Mouse (Mus musculus): ENCODE results near the gene Crybg2. TPM values are rescaled to one million over a fixed set of nuclear protein-coding genes. Genes with fewer than 3 reads are reported as not detected.
A peak's percentile ranks its signal among the peaks of the same experiment; 100 is the strongest.

Gene Crybg2
- polyA plus RNA-seq, 1 experiment from 2014 or later: 6.1 TPM

DNA sequence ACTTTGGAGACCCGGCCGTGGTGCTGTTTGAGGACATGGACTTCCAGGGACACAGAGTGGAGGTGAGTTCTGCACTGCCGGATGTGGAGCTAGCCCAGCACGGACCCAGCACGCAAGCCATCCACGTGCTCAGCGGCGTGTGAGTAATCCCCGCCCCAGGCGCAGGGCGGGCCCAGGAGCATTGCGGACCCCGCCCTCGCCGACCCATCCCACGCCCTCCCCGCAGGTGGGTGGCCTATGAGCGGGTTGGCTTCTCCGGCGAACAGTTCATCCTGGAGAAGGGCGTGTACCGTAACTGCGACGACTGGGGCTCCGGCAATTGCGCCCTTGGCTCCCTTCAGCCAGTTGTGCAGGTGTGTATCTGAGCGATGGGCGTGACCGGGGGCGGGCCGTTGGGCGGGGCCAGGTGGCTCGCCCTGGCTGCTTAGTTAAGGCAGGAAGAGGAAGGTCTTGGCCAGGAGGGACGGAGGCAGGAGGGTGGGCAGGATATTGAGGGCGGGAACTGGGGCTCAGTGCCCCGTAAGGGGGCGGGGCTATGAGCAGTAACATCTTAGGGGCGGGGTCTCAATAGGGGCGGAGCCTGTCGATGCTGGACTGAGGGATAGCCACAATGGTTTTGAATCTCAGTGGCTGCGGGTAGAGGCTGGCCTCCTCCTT, 21.2 kb downstream of the Crybg2 start:
- Histone ChIP-seq H3K9ac (replicated peaks) (0 out of 2 replicates have a peak overlapping the region, but pooled peaks have one; percentile 27), H3K36me3 (no peaks in the 10 kb centered on the region), H3K4me1 (replicated peaks) (peaks cover 12% of the 10 kb centered on the region), H3K27ac (no peak overlapping the region), H3K9me3 (no peaks in the 10 kb centered on the region), H3K4me2 (peak overlapping the region; percentile 86), H3K27me3 (peaks cover 27% of the 10 kb centered on the region), H3K4me3 (replicated peaks) (peak overlapping the region; percentile 50)
- WGBS: under 1% methylated on average over 41 of the region's 41 CpGs
- ATAC-seq (ENCODE audit: insufficient number of reproducible peaks, insufficient read depth, low FRiP score, low TSS enrichment, low read depth): peak; percentile 66

DNA sequence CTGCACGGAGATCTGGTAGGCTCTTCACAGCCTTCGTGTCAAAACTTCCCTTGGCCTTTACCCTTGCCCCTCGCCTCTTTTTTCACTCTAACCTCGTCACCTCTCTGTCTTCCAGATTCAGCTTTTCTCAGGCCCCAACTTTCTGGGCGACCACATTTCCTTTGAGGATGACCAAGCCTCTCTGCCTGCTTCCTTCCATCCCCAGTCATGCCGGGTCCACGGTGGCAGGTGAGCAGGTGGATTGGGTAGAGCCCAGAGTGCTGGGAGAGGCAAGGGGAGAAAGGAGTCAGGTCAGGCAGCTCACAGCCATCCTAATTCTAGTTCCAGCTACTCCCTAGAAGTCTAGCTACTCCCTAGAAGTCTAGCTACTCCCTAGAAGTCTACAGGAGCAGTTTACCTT, 21.8 kb downstream of the Crybg2 start:
- Histone ChIP-seq H3K4me3 (replicated peaks) (peak overlapping the region; percentile 50), H3K4me2 (peak overlapping the region; percentile 86), H3K27me3 (peaks cover 27% of the 10 kb centered on the region), H3K36me3 (no peaks in the 10 kb centered on the region), H3K9ac (replicated peaks) (0 out of 2 replicates have a peak overlapping the region, but pooled peaks have one; percentile 27), H3K4me1 (replicated peaks) (peaks cover 12% of the 10 kb centered on the region), H3K9me3 (no peaks in the 10 kb centered on the region), H3K27ac (no peak overlapping the region)
- ATAC-seq (ENCODE audit: insufficient number of reproducible peaks, insufficient read depth, low FRiP score, low TSS enrichment, low read depth): no peak
- 12% methylated on average over 7 of the region's 7 CpGs for WGBS

DNA sequence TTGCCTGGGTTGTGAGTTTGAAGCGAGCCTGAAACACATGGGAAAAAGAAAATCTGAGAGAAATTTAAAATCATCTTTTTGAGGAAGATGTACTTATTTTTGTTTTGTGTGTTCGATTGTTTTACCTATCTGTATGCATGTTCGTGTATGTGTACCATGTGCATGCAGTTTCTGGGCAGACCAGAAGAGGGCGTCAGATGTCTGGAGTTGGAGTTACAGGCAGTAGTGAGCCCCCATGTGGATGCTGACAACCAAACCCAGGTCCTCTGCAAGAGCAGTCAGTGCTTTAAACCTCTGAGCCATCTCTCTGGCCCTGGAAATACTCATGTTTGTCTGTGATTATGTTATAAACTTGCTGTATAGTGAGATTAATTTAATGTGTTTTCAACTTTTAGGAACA, 24.4 kb downstream of the Crybg2 start:
- Histone ChIP-seq H3K4me3 (replicated peaks) (no peak overlapping the region), H3K27me3 (peaks cover 27% of the 10 kb centered on the region), H3K36me3 (no peaks in the 10 kb centered on the region), H3K4me1 (replicated peaks) (peaks cover 12% of the 10 kb centered on the region), H3K9ac (replicated peaks) (no peak overlapping the region), H3K4me2 (no peak overlapping the region), H3K9me3 (no peaks in the 10 kb centered on the region), H3K27ac (no peak overlapping the region)
- no peak for ATAC-seq (ENCODE audit: insufficient number of reproducible peaks, insufficient read depth, low FRiP score, low TSS enrichment, low read depth)
- 86% methylated on average over 4 of the region's 4 CpGs for WGBS

DNA sequence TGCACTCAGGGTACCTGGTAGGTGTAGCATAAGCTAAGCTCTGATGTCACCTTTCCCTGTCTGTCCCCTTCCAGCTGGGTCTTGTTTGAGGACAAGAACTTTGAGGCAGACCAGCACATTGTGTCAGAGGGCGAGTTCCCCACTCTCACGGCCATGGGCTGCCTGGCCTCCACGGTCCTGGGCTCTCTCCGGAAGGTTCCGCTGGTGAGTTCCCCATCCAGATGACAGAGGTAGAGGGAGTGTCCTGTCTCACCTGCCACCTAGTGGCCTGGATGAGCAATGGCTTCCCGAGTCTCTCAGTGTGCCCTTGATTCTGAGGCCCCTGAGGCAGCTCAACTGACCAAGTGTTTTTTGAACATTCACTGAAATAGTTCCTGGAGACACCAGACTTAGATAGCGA, 26.8 kb downstream of the Crybg2 start:
- H3K4me3 ChIP-seq (replicated peaks): no peak overlapping the region

DNA sequence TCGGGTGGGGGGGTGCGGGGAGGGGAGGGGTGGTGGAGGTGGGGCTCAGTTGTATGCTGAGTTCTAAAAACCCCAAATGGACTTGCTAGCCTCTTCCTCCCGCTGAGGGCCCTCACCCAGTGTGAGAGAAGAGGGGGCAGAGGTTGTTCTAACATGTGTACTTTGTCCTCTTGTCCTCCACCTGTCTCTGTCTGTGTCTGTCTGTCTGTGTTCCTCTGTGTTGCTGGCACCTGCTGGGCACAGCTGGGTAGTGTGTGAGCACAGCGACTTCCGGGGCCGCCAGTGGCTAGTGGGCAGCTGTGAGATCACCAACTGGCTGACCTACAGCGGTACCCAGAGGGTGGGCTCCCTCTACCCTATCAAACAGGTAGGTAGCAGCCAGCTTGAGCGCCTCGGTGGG, 28.4 kb downstream of the Crybg2 start:
- Histone ChIP-seq H3K9me3 (no peaks in the 10 kb centered on the region), H3K9ac (replicated peaks) (no peak overlapping the region), H3K36me3 (no peaks in the 10 kb centered on the region), H3K27me3 (no peaks in the 10 kb centered on the region), H3K4me2 (no peak overlapping the region), H3K4me3 (replicated peaks) (no peak overlapping the region), H3K27ac (no peak overlapping the region), H3K4me1 (replicated peaks) (no peaks in the 10 kb centered on the region)
- 81% methylated on average over 9 of the region's 9 CpGs for WGBS
- ATAC-seq (ENCODE audit: insufficient number of reproducible peaks, insufficient read depth, low FRiP score, low TSS enrichment, low read depth): no peak

More for the DNA sequence above, 26.8 kb downstream of the Crybg2 start:
- Histone ChIP-seq H3K27me3 (peaks cover 4% of the 10 kb centered on the region; the same call in 1 of the 2 replicates), H3K4me2 (no peak overlapping the region), H3K27ac (no peak overlapping the region), H3K9me3 (no peaks in the 10 kb centered on the region), H3K9ac (replicated peaks) (no peak overlapping the region), H3K4me1 (replicated peaks) (0 out of 2 replicates have a peak, but pooled peaks cover 1% of the 10 kb centered on the region), H3K36me3 (no peaks in the 10 kb centered on the region)
- ATAC-seq (ENCODE audit: insufficient number of reproducible peaks, insufficient read depth, low FRiP score, low TSS enrichment, low read depth): peak; percentile 35; the same call in 1 of the 2 replicates
- 42% methylated on average over 7 of the region's 7 CpGs for WGBS

DNA sequence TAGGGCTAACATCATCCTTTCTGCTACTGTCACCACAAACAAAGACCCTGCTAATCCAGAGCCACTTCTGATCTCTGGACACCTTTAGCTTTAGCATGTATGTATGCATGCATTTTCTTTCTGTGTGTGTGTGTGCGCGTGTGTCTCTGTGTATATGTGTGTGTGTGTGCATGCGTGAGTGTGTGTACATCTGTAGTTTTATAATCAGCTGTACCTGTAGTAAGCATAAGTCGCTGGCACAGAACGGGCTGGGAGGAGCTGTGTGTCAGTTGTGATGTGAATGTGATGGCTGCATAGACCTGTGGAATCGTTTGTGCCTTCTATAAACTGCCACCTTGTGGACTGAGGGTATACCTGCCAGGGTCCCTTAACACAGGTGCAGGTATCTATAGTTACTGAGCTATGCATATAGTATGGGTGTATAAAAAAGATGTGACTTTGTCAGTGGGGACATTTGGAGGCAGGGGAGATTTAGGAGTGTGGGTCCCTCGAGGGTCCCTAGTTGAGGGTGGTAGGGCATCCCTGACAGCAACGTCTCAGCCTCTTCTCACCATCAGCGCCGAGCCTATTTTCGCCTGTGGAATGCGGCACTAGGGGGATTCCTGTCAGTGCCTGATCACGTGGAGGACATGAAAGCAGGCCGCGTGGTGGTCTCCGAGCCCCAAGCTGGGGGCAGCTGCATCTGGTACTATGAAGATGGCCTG, 30.1 kb downstream of the Crybg2 start:
- no peak for ATAC-seq (ENCODE audit: insufficient number of reproducible peaks, insufficient read depth, low FRiP score, low TSS enrichment, low read depth)

DNA sequence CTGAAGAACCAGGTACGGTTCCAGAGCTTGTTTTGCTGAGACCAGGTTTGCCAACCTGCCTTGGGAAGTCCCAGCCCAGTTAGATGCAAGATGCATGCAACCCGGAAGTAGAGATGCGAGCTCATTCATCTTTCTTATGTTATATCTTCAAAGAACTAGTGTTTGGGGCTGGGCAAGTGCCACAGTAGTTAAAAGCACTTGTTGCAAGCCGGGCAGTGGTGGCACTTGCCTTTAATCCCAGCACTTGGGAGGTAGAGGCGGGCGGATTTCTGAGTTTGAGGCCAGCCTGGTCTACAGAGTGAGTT, 30.6 kb downstream of the Crybg2 start:
- no peak overlapping the region for H3K27ac ChIP-seq
- no peaks in the 10 kb centered on the region for H3K9me3 ChIP-seq
- H3K9ac ChIP-seq (replicated peaks): no peak overlapping the region
- no peak overlapping the region for H3K4me2 ChIP-seq
- no peaks in the 10 kb centered on the region for H3K4me1 ChIP-seq (replicated peaks)
- no peaks in the 10 kb centered on the region for H3K27me3 ChIP-seq
- 87% methylated on average over 6 of the region's 6 CpGs for WGBS
- H3K36me3 ChIP-seq: no peaks in the 10 kb centered on the region
- no peak overlapping the region for H3K4me3 ChIP-seq (replicated peaks)
- no peak for ATAC-seq (ENCODE audit: insufficient number of reproducible peaks, insufficient read depth, low FRiP score, low TSS enrichment, low read depth)

More for the DNA sequence above, 30.1 kb downstream of the Crybg2 start:
- H3K27me3 ChIP-seq: no peaks in the 10 kb centered on the region
- H3K4me1 ChIP-seq (replicated peaks): no peaks in the 10 kb centered on the region
- no peak overlapping the region for H3K27ac ChIP-seq
- WGBS: 80% methylated on average over 16 of the region's 16 CpGs
- H3K9ac ChIP-seq (replicated peaks): no peak overlapping the region
- no peak overlapping the region for H3K4me2 ChIP-seq
- H3K4me3 ChIP-seq (replicated peaks): no peak overlapping the region
- H3K36me3 ChIP-seq: no peaks in the 10 kb centered on the region
- H3K9me3 ChIP-seq: no peaks in the 10 kb centered on the region

DNA sequence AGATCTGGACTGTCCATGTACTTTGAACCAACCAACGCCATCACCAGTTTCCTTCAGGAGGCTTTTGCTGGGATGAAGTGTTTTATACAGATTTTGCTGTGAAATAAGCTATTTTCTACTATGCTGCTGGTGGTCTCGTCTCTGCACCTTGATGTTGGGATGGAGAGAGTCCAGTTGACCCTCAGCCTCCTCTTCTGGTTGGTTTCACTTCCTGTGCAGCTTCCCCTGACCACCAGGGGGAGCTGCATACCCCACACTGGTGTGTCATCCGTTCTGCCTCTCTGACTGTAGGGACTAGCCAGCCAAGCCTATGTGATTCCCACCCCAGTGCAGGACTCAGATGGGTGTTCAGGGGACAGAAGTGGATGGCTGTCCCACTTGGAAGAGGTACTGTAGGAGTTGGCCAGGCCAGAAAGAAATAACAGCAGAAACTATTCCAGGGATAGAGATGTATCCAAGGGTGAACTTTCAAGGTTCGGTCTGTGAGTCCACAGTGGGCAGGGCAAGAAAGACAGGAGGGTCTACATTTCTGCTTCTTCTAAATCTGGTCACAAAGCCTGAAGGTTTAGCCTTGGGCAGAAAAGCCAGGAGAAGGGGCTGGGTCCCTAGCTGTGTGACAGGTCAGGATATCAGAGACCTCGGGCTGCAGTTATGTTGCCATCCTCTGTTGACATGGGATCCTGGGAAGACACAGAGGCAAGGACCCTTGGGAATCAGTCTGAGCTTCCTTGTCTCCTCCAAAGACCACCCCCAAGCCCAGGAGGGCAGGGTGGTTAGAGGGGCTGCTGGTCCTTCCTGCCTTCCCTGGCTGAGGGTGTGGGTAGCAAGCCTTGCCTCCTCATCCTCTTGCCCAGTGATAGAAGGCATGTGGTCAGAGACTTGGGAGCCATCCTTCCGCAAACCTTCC, 32.0 kb downstream of the Crybg2 start:
- H3K36me3 ChIP-seq: no peaks in the 10 kb centered on the region
- no peaks in the 10 kb centered on the region for H3K27me3 ChIP-seq
- H3K9ac ChIP-seq (replicated peaks): no peak overlapping the region
- no peak overlapping the region for H3K4me2 ChIP-seq
- H3K9me3 ChIP-seq: no peaks in the 10 kb centered on the region
- ATAC-seq (ENCODE audit: insufficient number of reproducible peaks, insufficient read depth, low FRiP score, low TSS enrichment, low read depth): no peak
- no peak overlapping the region for H3K4me3 ChIP-seq (replicated peaks)
- H3K27ac ChIP-seq: no peak overlapping the region
- H3K4me1 ChIP-seq (replicated peaks): no peaks in the 10 kb centered on the region
- WGBS: 73% methylated on average over 6 of the region's 6 CpGs

DNA sequence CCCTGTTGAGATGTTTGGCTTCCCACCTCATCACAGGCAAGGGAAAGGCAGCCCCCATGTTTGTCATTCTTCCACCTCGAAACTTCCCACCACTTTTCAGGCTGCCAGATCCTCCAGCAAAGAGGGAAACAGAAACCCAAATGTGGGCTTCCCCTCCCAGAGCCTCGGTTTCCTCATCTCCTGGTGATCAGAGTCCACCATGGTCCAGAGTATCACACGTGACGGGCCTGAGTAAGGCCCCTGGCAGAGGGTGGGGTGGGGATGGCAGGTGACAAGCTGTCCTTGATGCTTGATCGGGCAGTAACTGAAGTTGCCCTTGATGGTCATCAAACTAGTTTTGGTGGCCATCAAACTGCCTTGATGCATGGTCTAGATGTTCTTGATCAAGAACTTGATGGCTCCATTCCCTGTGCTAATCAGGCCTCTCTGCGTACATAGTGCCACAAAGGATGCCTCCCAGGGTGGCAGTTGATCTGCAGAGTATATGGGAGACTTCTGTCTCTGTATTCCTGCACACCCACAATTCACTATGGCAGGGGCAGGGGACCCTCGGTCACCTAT, 33.5 kb downstream of the Crybg2 start:
- Histone ChIP-seq H3K4me1 (replicated peaks) (no peaks in the 10 kb centered on the region), H3K4me2 (no peak overlapping the region), H3K4me3 (replicated peaks) (no peak overlapping the region), H3K27me3 (no peaks in the 10 kb centered on the region), H3K9me3 (no peaks in the 10 kb centered on the region), H3K27ac (no peak overlapping the region), H3K36me3 (no peaks in the 10 kb centered on the region), H3K9ac (replicated peaks) (no peak overlapping the region)
- WGBS: 88% methylated on average over 7 of the region's 7 CpGs
- ATAC-seq (ENCODE audit: insufficient number of reproducible peaks, insufficient read depth, low FRiP score, low TSS enrichment, low read depth): no peak

DNA sequence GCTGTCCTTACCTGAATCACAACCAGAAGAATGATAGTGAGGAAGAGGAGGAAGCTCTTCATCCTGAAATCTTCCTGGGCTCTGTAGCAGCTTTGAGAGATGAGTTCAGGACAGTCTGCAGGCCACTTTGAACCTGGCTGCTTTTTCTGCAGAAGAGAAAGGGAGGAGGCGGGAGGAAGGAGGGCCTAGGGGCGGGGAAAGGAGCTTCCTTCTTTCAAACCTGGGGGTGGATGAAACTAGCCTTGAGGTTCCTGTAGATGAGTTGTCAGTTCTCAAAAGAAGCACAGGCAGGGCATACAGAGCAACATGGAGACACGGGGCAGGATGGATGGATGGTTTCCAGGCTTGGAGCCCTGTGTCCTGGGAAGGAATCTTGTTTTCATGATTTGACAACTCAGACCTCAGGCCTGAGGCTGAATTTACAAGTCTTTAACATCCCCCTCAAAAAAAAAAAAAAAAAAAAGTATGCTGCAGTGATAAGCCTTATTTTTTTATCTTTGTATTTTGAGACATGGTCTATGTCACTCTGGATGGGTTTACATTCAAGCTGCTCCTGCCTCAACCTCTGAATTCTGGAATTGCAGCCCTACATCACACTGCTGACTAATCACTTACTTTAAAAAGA, 34.4 kb downstream of the Crybg2 start, which contains the start of gene Cd52:
TSS of gene Cd52 (minus strand) at position 160 of the 625 bp plus-strand sequence.
- H3K36me3 ChIP-seq: no peaks in the 10 kb centered on the region
- H3K27ac ChIP-seq: no peak within 1 kb of the TSS
- H3K27me3 ChIP-seq: no peaks in the 10 kb centered on the region
- 69% methylated on average over 3 of the region's 3 CpGs for WGBS
- H3K9me3 ChIP-seq: no peaks in the 10 kb centered on the region
- no peak for ATAC-seq (ENCODE audit: insufficient number of reproducible peaks, insufficient read depth, low FRiP score, low TSS enrichment, low read depth)
- no peaks in the 10 kb centered on the region for H3K4me1 ChIP-seq (replicated peaks)
- no peak within 1 kb of the TSS for H3K4me3 ChIP-seq (replicated peaks)
- no peak within 1 kb of the TSS for H3K9ac ChIP-seq (replicated peaks)
- no peak within 1 kb of the TSS for H3K4me2 ChIP-seq

Data from limb, embryonic 12.5 days (tissue).